Mouse (Mus musculus): Measurements from ENCODE around the gene Tnfrsf8. TPM values are rescaled to one million over a fixed set of nuclear protein-coding genes. Genes with fewer than 3 reads are reported as not detected.
A peak's percentile ranks its signal among the peaks of the same experiment; 100 is the strongest.
"Not testable (repeated sequence)": the region's sequence is repeated elsewhere in the genome, so short reads cannot be mapped to it uniquely, and the experiment has no call there.

Tnfrsf8 gene
- 0.07 and 0.09 TPM in 2 replicates for polyA plus RNA-seq (2015; fragmentation: Nextera tagmentation; extraction: Ambion mirVana)

GRCm38 (mm10) chr4:145314836-145315467 is at the start of gene Tnfrsf8:
Gene Tnfrsf8, minus strand, starts transcription at chr4:145315164.
- H3K27me3 ChIP-seq (ENCODE audit: insufficient read depth, low read length) = 0 out of 2 replicates have a peak, but pooled peaks cover 10% of the 10 kb centered on the region
- no peaks in the 10 kb centered on the region for H3K9me3 ChIP-seq (ENCODE audit: low read length)
- no peak within 1 kb of the TSS for H3K9ac ChIP-seq (replicated peaks)
- H3K4me2 ChIP-seq (ENCODE audit: low read depth, low read length) = no peak within 1 kb of the TSS
- H3K4me3 ChIP-seq (ENCODE audit: low read depth, low read length) = no peak within 1 kb of the TSS
- H3K4me1 ChIP-seq (ENCODE audit: insufficient read depth) = no peaks in the 10 kb centered on the region
- no peak for TF ChIP-seq EP300 (IDR thresholded peaks at IDR 0.05; ENCODE audit: low read depth)
- TF ChIP-seq CTCF (IDR thresholded peaks at IDR 0.05; ENCODE audit: low read depth) = no peak
- H3K36me3 ChIP-seq (replicated peaks; ENCODE audit: insufficient read depth, low read length) = no peaks in the 10 kb centered on the region
- WGBS (ENCODE audit: insufficient replicate concordance) = 3% methylated on average over 24 of the region's 24 CpGs
- DNase-seq (no peak), ATAC-seq (no peak)
- no peak within 1 kb of the TSS for H3K27ac ChIP-seq (ENCODE audit: low read depth)

- H3K9me3 ChIP-seq (ENCODE audit: low read length); H3K4me3 ChIP-seq (ENCODE audit: low read depth, low read length); H3K4me2 ChIP-seq (ENCODE audit: low read depth, low read length); H3K4me1 ChIP-seq (ENCODE audit: insufficient read depth); H3K27me3 ChIP-seq (ENCODE audit: insufficient read depth, low read length); ATAC-seq; H3K9ac ChIP-seq (replicated peaks); DNase-seq; H3K27ac ChIP-seq (ENCODE audit: low read depth); H3K36me3 ChIP-seq (replicated peaks; ENCODE audit: insufficient read depth, low read length): not testable (repeated sequence)
Measured at GRCm38 (mm10) chr4:145361635-145362034, 46.7 kb upstream of the Tnfrsf8 start.

GRCm38 (mm10) chr4:145361065-145361464 is 46.1 kb upstream of the Tnfrsf8 start:
- no peak for ATAC-seq
- no peaks in the 10 kb centered on the region for H3K9me3 ChIP-seq (ENCODE audit: low read length)
- H3K27ac ChIP-seq (ENCODE audit: low read depth) = no peak overlapping the region
- peak overlapping the region; percentile 40; the same call in 1 of the 2 replicates for H3K4me2 ChIP-seq (ENCODE audit: low read depth, low read length)
- TF ChIP-seq EP300 (IDR thresholded peaks at IDR 0.05; ENCODE audit: low read depth) (no peak), CTCF (IDR thresholded peaks at IDR 0.05; ENCODE audit: low read depth) (no peak)
- H3K9ac ChIP-seq (replicated peaks) = no peak overlapping the region
- DNase-seq = peak; percentile 15
- H3K36me3 ChIP-seq (replicated peaks; ENCODE audit: insufficient read depth, low read length) = no peaks in the 10 kb centered on the region
- H3K4me3 ChIP-seq (ENCODE audit: low read depth, low read length) = no peak overlapping the region
- no peaks in the 10 kb centered on the region for H3K4me1 ChIP-seq (ENCODE audit: insufficient read depth)
- WGBS (ENCODE audit: insufficient replicate concordance) = 10% methylated on average over 12 of the region's 12 CpGs
- H3K27me3 ChIP-seq (ENCODE audit: insufficient read depth, low read length) = no peaks in the 10 kb centered on the region

GRCm38 (mm10) chr4:145360567-145360966 is 45.6 kb upstream of the Tnfrsf8 start:
- H3K36me3 ChIP-seq (replicated peaks; ENCODE audit: insufficient read depth, low read length) = no peaks in the 10 kb centered on the region
- H3K27ac ChIP-seq (ENCODE audit: low read depth) = no peak overlapping the region
- H3K9me3 ChIP-seq (ENCODE audit: low read length) = no peaks in the 10 kb centered on the region
- 55% methylated on average over 1 of the region's 1 CpGs for WGBS (ENCODE audit: insufficient replicate concordance)
- H3K4me1 ChIP-seq (ENCODE audit: insufficient read depth) = no peaks in the 10 kb centered on the region
- TF ChIP-seq EP300 (IDR thresholded peaks at IDR 0.05; ENCODE audit: low read depth) (no peak), CTCF (IDR thresholded peaks at IDR 0.05; ENCODE audit: low read depth) (no peak)
- H3K4me2 ChIP-seq (ENCODE audit: low read depth, low read length) = no peak overlapping the region
- DNase-seq (no peak), ATAC-seq (no peak)
- no peak overlapping the region for H3K4me3 ChIP-seq (ENCODE audit: low read depth, low read length)
- H3K27me3 ChIP-seq (ENCODE audit: insufficient read depth, low read length) = no peaks in the 10 kb centered on the region
- no peak overlapping the region for H3K9ac ChIP-seq (replicated peaks)

- Histone ChIP-seq H3K4me2 (ENCODE audit: low read depth, low read length) (no peak overlapping the region), H3K4me3 (ENCODE audit: low read depth, low read length) (no peak overlapping the region), H3K36me3 (replicated peaks; ENCODE audit: insufficient read depth, low read length) (no peaks in the 10 kb centered on the region), H3K4me1 (ENCODE audit: insufficient read depth) (no peaks in the 10 kb centered on the region), H3K27ac (ENCODE audit: low read depth) (no peak overlapping the region), H3K9me3 (ENCODE audit: low read length) (no peaks in the 10 kb centered on the region), H3K9ac (replicated peaks) (no peak overlapping the region), H3K27me3 (ENCODE audit: insufficient read depth, low read length) (no peaks in the 10 kb centered on the region)
- no peak for DNase-seq
- ATAC-seq = no peak
- TF ChIP-seq CTCF (IDR thresholded peaks at IDR 0.05; ENCODE audit: low read depth) (no peak), EP300 (IDR thresholded peaks at IDR 0.05; ENCODE audit: low read depth) (no peak)
Measured at GRCm38 (mm10) chr4:145356234-145356633, 41.3 kb upstream of the Tnfrsf8 start.

GRCm38 (mm10) chr4:145353855-145354254 is 38.9 kb upstream of the Tnfrsf8 start:
- no peaks in the 10 kb centered on the region for H3K27me3 ChIP-seq (ENCODE audit: insufficient read depth, low read length)
- no peak overlapping the region for H3K4me2 ChIP-seq (ENCODE audit: low read depth, low read length)
- no peaks in the 10 kb centered on the region for H3K36me3 ChIP-seq (replicated peaks; ENCODE audit: insufficient read depth, low read length)
- 29% methylated on average over 2 of the region's 2 CpGs for WGBS (ENCODE audit: insufficient replicate concordance)
- ATAC-seq = no peak
- H3K4me1 ChIP-seq (ENCODE audit: insufficient read depth) = no peaks in the 10 kb centered on the region
- no peak for DNase-seq
- no peaks in the 10 kb centered on the region for H3K9me3 ChIP-seq (ENCODE audit: low read length)
- H3K9ac ChIP-seq (replicated peaks) = no peak overlapping the region
- H3K27ac ChIP-seq (ENCODE audit: low read depth) = no peak overlapping the region
- TF ChIP-seq EP300 (IDR thresholded peaks at IDR 0.05; ENCODE audit: low read depth) (no peak), CTCF (IDR thresholded peaks at IDR 0.05; ENCODE audit: low read depth) (no peak)
- H3K4me3 ChIP-seq (ENCODE audit: low read depth, low read length) = no peak overlapping the region

GRCm38 (mm10) chr4:145344948-145345347 is 30.0 kb upstream of the Tnfrsf8 start:
- H3K36me3 ChIP-seq (replicated peaks; ENCODE audit: insufficient read depth, low read length) = no peaks in the 10 kb centered on the region
- WGBS (ENCODE audit: insufficient replicate concordance) = 100% methylated on average over 1 of the region's 1 CpGs
- H3K9me3 ChIP-seq (ENCODE audit: low read length) = no peaks in the 10 kb centered on the region
- H3K4me3 ChIP-seq (ENCODE audit: low read depth, low read length) = no peak overlapping the region
- H3K27me3 ChIP-seq (ENCODE audit: insufficient read depth, low read length) = no peaks in the 10 kb centered on the region
- no peak overlapping the region for H3K4me2 ChIP-seq (ENCODE audit: low read depth, low read length)
- no peak for TF ChIP-seq CTCF (IDR thresholded peaks at IDR 0.05; ENCODE audit: low read depth)
- TF ChIP-seq EP300 (IDR thresholded peaks at IDR 0.05; ENCODE audit: low read depth) = no peak
- DNase-seq (no peak), ATAC-seq (no peak)
- no peak overlapping the region for H3K9ac ChIP-seq (replicated peaks)
- no peaks in the 10 kb centered on the region for H3K4me1 ChIP-seq (ENCODE audit: insufficient read depth)
- no peak overlapping the region for H3K27ac ChIP-seq (ENCODE audit: low read depth)
